In the genomic region with DNA sequence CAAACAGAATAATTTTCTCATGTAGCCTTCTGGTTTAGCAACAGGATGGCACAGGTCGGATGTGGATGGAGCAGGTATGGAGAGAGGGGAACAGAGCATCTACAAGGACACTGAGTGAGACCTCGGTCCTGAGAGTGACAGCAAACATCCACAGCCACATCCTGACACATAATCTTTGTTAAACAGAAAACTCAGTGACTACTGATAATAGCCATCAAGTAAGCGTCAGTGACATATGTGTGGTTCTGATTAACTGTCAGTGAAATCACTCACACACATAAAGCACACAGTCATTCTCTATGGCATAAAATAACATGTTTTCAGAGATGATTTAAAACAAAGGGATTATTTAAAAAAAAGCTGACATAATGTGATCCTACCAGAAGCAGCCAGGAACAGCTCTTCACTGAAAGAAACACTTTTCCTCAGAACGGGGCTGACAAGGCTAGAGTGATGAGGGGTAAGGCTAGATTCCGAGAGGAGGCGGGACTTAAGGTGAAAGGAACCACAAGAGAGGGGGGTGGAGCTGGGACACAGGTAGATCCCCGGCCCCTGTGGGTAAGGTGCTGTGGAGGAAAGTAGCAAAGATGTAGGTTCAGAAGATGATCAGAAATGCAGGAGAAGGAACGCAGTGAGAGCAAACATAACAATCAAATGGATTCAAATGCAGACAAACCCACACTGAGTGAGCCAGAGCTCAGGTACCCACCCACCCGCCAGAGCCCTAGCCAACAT, we compare ENCODE assay signal across 1 mouse cellular context.
TF ChIP-seq lines count a peak whose summit lies in the region.

No protein-coding gene starts in this region.

TF ChIP-seq in MEL, 35 proteins besides CTCF, POLR2A, EP300 and RAD21 (continued from another document):
- TF ChIP-seq JUND (IDR thresholded peaks at IDR 0.05; ENCODE audit: low read depth, low read length) (no peak), TBP (IDR thresholded peaks at IDR 0.05; ENCODE audit: low read depth, low read length) (no peak), MXI1 (IDR thresholded peaks at IDR 0.05; ENCODE audit: low read depth, low read length) (peak; percentile 74; the same call in 1 of the 2 replicates), ETS1 (IDR thresholded peaks at IDR 0.05; ENCODE audit: low read depth, low read length) (peak; percentile 97), ELF1 (IDR thresholded peaks at IDR 0.05; ENCODE audit: low read depth, low read length) (no peak; the same call in 1 of the 2 replicates)
